Mouse (Mus musculus) layer of hippocampus, adult 9-11 months (tissue): Measurements from ENCODE around the gene Slc25a11.

ENCODE experiments used
- DNase-seq: peaks from one replicate; pipeline ENCODE4 v3.0.0; 2022

The Slc25a11 gene

DNA sequence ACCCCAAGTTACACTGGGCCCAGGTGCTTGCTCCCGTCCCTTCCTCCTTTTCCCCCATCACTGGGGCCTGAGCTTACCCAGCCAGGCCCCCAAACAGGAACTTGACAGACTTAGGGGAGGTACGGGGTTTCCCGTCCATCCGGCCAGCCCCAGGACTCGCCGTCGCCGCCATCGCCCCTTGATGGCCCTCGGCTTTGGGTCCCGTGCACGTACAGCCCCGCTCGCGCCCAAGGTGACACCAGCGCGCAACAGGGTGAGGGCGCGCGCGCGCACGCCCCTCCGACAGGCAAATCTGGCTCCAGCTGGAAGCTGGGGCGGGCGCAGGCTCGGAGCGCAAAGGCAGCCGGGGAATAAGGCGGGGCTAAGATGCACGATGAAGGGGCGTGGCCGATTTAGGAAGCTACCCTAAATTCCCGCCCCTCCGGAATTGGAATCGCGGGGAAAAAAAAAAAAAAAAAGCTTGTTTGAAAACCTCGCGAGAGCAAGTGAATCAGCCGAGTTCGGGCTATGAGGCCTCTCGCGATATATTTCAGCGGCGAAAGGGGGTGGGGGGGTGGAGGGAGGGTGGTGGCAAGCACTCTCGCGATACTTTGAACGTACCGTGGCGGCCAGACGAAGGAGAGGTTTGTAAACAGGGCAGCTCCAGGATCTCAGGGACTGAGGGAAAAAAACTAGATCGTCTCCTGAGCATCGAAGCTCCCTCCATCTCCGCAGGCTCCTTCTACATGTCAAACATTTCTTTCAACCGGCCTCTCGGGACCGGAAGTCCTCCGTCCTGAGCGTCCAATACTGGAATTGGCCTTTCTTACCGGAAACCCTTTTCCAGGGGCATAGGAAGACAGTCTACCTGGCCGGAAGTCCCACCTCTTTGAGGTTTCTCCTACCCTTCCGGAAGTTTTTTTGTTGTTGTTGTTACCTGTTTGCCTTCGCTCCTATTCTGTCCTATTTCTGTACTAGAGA lies at the start of gene Slc25a11, which contains the start of gene Rnf167:
Gene Slc25a11, minus strand, starts transcription at position 789 of the 960 bp plus-strand sequence.
Gene Rnf167, plus strand, starts transcription at position 545 of the 960 bp plus-strand sequence.
- peak; percentile 97 for DNase-seq

DNA sequence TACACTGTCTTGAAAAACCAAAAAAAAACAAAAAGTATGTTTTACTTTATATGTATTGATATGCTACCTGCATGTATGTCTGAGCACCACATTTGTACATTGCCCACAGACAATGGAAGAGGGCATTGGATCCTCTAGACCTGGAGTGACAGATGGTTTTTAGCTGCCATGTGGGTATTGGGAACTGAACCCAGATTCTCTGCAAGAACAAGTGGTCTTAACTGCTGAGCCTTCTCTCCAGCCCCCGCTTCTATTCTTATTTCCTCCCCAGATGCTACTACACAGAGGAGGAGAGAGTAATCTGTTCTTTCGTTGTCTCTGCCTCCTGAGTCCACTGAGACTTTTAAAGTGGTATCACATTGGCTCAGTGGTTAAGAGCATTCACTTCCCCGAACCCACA lies 46.2 kb upstream of the Slc25a11 start:
- peak; percentile 73 for DNase-seq

DNA sequence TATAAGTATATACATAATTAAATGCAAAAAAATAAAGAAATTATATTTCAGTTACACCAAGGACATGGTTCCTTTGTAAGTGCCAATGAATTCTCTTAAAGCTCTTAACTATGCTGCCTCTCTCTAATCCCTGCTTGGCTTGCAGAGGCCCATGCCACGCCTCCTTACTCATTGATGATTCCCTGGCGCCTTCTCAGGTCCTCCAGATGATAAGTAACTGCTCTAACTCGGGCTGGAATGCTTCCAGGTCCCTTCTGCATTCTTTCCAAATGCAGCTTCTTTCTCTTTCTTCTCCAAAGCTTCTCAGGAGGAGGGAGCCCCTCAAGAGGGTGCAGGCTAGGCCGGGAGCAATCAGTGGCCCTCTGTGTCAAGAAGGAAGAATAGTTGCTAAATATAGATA lies 42.3 kb upstream of the Slc25a11 start:
- no peak for DNase-seq

DNA sequence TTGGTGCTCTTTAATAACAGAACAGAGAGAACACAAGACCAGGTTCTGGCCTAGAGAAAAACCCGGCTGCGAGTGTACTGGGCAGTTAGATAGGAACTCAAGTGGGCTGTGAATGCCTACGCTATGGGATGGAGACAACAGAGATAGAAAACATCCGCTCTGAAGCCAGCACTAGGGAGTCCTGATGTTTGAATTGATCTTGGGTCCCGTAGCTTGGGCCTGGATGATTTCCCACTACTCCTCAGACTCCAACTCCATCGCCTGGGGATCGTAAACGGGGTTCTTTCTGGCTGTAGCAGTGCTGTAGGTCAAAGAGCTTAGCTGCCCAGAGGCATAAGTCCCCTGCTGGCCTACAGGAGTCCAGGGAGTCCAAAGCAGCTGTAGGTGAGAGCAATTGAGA lies 41.1 kb upstream of the Slc25a11 start:
- DNase-seq: no peak

DNA sequence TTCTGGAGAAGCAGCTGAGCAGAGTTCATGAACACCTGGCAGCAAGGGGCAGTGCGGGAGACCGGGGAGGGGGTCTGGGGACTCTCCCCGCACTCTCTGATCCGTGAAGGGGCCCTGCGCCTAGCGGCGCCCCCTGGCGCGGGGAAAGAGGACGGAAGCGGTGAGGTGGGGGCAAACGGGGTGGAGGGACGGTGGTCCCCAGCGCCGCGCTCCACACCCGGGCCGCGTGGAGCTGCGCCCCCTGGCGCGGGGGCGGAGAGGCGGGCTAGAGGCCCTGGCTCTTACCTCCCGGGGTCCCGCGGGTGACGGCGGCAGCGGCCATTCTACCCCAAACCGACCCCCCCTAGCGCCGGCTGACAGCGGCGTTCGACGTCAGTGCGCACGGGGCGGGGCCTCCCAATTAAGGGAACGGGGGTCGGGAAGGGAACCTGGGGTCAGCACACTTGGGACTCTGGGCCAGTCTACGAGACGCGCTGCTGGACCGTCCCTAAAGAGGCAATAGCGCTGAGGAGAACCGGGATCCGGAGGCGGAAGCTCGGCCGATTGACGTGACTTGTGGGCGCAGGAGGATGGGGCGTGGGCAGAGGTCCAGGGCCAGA lies 40.4 kb upstream of the Slc25a11 start, which contains the start of gene Camta2:
Gene Camta2, minus strand, starts transcription at position 505 of the 599 bp plus-strand sequence.
- peak; percentile 86 for DNase-seq

DNA sequence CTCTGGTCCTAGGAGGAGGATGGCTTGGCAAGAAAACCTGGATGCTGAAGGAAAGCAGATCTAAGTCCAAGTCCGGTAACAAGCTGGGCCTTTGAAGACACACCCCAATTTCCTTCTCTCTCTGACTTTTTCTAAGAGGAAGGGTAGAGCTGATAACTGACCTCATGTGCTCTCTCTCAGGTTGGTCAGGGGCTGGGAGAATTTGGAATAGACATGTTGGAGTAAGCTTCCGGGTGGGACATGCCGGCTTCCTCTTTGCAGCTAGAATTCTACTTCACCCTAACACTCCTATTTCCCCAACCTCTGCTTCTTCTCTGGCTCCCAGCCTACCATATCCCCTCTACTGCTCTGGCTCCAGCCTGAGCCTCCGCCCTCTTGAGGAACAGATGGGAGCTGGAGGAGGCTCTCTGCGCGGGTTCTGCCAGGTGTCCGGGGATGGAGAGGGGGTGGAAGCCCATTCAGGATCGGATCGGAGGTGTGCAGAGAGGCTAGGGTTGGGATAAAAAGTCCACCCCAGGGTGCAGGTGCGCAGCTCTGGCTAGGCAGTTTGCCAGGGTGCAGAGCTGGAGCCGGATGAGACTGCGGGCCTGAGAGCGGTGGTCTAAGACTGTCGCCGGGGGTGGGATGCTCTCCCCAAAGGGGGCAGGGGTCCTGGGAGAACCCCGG lies 39.8 kb upstream of the Slc25a11 start:
- DNase-seq: peak; percentile 75

DNA sequence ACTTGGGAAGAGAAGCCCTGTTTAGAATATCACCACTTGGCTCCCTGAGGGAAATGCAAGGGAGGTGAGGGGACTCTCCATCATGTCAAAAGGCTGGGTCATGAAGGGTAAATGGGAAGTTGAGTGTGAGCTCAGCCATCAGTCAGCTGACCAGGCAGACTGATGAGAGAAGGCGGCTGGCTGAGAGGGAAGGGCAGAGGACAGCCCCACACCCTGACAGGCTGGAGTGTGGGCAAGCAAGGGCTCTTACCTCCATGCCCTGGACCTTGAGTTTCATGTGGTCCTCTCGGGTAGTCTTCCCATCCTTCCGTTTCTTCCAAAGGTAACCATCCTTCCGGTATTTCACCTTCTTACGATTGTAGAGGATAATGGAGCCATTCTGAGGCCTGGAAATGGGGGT lies 36.4 kb upstream of the Slc25a11 start:
- DNase-seq: no peak

DNA sequence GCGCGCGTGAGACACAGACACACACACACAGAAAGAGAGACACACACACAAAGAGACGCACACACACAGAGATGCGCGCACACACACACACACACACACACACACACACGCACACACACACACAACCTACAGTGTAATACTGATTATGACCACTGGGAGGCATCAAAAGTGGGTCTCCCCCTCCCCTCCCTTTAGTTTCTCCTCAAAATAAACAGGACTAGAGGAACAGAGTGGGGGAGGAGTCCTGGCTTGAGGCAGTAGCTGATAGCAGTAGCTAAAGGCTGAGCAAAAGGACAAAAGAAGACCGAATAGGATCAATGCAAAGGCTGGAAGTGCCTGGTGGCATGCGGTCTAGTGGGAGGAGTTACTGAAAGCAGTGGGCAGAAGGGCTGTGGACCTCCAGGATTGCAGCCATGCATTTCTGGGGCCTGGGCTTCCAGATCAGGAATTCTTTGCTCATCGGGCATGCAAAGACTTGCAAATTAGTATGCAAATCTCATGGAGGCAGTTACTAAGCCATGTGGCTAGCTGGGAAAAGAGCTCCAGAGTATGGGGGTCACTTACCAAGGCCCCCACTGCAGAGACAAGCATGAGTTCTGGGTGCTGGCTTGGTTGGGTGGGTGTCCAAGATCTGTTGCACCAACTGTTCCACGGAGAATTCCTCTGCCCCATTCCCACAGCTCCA lies 34.8 kb upstream of the Slc25a11 start:
- peak; percentile 67 for DNase-seq

DNA sequence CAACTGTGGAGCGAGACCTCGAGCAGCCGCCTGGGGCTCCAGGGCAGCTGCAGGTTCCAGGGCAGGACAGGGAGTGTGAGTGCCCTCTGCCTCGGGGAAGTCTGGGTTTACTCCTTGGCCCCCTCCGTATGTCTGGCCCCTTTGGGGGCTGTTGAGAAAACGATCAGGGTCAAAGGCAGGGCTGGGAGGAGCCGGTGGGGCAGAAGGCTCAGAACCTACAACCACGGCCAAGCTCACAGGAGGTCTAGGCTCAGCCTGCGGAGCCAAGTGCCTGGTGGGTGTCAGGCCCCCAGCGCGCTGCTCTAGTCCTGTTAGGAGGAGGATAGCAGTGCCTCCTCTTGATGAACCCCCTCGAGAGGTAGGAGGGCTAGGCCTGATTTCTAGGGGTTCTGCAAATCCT lies 33.9 kb upstream of the Slc25a11 start:
- DNase-seq: no peak

DNA sequence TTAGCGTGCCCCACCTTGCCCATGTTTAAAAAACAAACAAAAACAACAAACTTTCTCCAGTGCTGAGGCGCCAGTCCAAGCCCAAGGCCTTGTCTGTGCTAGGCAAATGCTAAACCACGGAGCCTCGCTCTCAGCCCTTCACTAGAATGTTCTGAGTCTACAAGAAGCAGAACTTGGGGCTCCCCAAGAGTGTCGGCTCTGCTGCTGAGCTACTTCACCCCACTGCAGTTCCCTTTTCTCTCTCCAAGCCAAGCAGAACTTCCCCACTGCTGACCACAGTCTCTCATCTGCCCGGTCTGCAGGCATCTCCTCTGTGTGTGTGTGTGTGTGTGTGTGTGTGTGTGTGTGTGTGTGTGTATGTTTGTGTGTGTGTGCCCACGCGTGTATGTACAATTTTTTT lies 32.6 kb upstream of the Slc25a11 start:
- DNase-seq: peak; percentile 80

DNA sequence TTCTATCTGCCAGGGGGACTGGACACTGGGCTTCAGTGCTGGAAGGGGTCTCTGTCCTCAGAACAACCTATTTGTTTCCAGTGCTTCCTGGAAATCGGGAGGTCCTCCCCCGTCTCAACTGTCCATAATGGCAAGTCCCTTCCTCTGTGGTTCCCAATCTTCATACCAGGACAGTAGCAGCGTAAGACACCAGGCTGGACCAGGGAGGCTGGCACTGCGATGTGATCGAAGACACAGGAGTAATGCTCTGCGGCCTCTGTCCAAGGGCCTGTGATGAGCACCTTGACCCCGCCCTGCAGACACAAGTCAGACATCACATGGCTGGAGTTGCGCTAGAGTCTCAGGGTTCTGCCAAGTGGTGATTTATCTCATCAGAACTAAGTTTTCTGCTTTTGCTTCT lies 32.1 kb upstream of the Slc25a11 start:
- DNase-seq: no peak

DNA sequence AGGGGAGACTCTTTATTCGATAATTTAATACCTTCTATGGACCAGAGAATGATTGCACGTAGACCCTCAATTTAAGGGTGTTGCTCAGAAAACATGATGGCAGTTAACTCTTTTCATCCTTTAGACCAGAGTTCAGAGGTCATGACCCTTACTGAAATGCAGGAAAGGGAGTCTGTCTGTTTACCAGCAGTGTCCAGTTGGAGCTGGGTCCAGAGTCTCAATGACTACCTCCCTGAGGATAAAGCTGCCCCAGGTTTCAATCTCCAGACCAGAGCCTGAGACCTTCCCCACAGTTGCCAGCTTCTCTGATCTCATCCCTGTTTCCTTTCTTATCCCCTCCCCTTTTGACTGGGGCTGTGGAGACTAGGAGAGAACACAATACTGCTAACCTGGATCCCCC lies 31.3 kb upstream of the Slc25a11 start:
- DNase-seq: no peak

DNA sequence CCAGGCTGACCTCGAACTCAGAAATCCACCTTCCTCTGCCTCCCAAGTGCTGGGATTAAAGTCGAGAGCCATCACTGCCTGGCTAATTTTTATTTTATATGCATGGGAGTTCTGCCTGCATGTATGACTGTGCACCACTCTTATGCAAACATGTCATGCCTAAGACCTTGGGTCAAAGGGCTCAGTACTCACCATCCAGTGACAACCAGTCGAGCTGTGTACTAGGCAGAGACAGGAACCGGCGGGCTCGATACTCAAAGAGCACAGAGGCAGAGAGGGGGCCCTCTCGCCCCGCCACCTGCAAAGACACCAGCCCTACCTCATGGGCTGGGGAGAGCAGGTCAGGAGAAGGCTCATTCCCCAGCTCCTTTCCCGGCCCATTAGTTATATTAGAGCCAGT lies 30.8 kb upstream of the Slc25a11 start:
- no peak for DNase-seq

DNA sequence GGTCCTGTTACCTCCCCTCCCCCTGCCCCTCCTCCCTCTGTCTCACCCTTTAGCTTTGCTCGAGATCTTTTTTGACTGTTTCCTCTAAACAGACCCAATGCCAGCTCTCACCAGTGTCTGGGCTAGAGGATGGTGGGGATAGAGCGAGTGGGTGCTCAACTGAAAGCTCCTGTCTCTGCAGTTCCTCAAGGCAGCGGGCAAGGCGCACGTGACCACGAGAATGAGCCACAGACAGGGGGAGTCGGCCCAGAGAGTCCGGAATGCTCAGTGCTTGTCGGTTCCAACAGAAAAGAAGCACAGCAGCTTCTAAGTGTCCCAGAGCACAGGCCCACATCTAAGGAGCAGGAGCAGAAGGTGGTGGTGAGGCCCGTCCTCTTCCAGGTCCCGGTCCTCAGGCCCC lies 27.2 kb upstream of the Slc25a11 start:
- DNase-seq: no peak

DNA sequence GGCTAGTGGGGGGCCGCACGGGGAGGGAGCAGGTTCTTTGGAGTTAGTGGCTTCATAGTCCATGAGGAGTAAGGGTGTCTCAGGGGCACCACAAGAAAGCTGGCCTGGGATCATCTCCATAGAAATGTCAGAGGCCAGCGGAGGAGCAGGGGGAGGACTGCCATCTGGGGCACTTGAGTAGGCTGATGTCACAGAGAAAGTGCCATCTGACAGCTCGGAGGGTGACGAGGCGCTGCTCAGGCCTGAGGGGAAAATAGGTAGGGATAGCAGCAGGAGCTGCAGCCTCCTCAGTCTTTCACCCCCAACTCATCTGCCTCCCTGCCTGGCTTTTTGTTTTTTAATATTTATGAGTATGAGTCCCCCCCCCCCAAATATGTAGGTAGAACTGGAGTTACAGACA lies 26.7 kb upstream of the Slc25a11 start:
- DNase-seq: no peak

DNA sequence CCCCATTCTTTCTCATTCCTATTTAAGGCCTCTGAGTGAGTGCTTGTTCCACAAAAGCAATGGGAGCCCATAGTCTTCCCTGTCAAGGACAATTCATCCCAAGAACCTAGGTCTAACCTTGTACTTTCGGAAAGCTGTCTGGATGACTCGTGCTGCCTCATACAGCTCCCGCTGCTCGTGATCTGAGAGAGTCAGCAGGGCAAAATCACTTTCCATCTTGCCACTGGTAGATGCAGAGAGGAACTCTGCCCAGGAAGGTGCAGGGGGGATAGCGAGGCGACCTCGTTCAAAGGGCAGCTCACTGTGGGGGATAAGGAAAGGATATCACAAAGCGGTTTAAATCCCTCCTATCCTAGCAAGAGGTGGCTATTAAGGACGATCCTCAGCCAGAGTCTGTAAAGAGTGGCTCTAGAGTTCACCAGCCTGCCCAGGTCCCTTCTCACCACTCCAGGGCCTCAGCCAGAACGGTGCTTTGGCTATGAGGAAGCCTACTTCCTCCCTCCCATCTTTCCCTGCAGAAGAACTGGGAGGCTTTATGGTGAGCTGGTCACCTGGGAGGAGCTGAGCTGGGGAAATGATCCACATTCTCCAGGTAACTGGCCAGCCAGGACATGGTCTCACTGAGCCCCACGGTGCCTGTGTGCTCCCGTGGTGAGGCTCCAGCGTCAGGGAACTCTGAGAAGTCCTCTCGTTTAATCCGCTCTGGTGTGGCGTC lies 24.2 kb upstream of the Slc25a11 start:
- DNase-seq: no peak

DNA sequence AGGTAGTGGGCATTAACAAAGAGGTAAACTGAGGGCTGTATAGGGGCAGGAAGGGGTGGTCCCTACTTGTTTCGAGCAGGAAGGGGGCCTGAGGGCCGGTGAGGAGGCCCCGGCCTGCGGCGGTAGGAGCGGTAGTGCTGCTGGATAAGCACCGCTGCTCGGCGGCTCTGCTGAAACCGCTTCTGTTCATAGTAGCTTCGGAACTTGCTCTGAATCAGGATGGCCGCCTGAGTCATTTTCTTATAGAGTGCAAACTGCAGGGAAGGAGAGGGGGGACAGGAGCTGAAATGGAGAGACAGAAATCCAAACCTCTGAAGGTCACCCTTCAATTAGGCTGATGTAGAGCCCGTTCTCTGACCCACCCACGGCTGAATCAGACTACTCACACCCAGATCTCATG lies 23.2 kb upstream of the Slc25a11 start:
- DNase-seq: no peak

DNA sequence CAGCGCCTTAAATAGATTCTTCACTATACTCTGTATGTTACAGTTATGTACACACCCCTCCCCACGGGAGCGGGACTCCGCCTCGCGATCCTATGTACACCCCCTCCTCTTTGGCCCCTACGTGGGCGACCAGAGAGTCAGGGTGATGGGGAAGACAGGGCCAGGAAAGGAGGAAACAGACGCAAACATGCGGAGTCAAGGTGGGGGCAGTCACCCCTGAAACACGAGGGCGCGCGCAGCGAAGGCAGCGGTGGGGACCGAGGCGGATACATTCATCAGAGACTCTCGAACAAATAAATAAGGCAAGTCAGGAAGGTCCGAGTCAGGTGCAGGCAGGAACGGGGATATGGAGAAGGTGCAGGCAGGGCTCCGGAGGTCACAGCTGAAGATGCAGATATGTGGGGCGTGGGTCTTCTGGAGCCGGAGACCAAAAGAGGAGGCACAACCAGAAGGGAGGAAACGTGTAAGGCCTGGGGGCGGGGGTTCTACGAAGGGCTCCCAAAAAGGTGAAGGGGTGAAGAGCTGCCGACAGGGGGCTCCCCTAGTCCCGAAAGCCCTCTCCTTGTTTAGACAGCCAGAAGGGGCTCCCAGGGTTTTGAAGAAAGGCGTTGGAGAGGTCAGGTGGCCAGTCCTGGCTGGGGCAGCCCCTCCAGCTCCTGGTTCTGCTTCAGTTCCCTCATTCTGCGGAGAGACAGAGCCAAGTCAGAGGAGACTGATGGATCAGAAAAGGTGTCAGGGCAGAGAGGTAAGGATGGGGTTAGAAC lies 22.5 kb upstream of the Slc25a11 start:
- peak; percentile 77 for DNase-seq

DNA sequence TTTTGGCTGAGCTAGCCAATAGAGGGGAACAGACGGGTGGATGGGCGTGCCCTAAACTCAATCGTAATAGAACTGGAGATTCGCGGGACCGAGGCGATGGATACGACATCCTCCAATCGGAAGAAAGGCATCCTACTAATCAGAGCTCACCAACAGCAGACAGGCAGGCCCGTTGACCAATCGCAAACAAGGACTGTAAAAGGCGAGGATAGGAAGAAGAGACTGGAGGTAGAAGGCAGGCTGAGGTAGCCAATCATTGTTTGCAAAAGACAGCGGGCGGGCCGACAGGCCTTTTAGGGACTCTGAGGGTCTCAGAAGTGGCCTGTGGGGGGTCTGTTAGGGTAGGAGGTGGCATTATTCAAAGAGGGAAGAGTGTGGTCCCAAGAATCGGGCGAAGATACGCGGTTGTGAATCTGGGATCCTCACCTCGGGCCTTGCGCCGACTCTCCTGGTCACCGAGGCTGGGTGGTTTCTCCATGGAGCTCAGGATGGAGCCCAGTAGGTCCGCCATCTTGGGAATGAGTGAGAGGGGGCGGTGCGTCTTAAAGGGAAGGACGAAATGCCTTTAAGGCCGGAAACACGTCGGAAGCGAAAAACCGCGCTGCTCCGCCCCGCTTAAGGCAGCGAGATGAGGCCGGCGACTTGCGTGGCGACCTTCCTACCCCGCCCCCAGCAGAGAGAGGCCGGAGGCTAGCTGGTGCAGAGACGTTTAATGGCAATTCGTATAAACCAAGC lies 21.7 kb upstream of the Slc25a11 start, which contains the start of gene Spag7:
Gene Spag7, minus strand, starts transcription at position 646 of the 735 bp plus-strand sequence.
- DNase-seq: peak; percentile 100

DNA sequence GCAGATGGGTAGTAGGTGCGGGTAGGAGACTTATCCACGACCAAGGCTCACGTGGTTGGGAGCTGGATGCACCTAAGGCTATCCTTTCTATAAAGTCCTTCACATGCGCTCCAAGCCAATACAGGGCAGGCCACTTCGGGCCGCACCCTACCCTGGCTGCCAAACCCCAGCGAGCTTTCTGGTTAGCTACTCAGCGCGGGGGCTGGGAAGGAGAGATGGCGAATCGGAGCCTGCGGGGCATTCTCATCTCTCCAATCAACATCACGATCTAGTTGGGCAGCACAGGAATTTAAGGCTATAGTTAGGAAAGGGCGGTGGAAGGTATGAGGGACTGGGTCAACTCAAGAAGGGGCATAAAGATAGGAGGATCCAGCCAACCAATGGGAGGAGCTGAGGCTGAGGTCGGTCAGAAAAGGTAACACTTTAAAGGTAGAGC lies 21.1 kb upstream of the Slc25a11 start:
- DNase-seq: no peak
